Mouse (Mus musculus) erythroid progenitor cell, adult 5-6 weeks (primary cell): ENCODE data around the gene Rln1. TPM values are rescaled to one million over a fixed set of nuclear protein-coding genes. Genes with fewer than 3 reads are reported as not detected.

Experiments used
- ATAC-seq: replicated peaks from 2 replicates; pipeline ENCODE4 v1.8.0; 2016; ENCODE audit warnings: moderate number of reproducible peaks, mild to moderate bottlenecking, moderate TSS enrichment, inconsistent platforms; ENCODE audit not compliant: poor library complexity, low FRiP score, severe bottlenecking
- total RNA-seq, 2 experiments: library from RNA; stranded (forward) in 1 of 2; stranded (reverse) in 1 of 2; fragments of 150-400 nt in 1 of 2; fragments of 186-747, 209-891 nt in 1 of 2; gene quantifications; 2 replicates each; pipeline versions ENCODE4 v1.2.3 to v1.2.4; 2015 to 2017; ENCODE audit warnings: low replicate concordance in 2 of 2

The Rln1 gene
- total RNA-seq, 2 experiments from 2014 or later: not detected

- ATAC-seq: no peak
Observed at GRCm38 (mm10) chr19:29362173-29362930, 27.9 kb upstream of the Rln1 start.

GRCm38 (mm10) chr19:29361468-29362130, 27.1 kb upstream of the Rln1 start:
- peak; percentile 100 for ATAC-seq

- ATAC-seq: no peak
Observed at GRCm38 (mm10) chr19:29360251-29360650, 25.8 kb upstream of the Rln1 start.

- ATAC-seq: no peak
Observed at GRCm38 (mm10) chr19:29356281-29356680, 21.8 kb upstream of the Rln1 start.

GRCm38 (mm10) chr19:29354895-29355877, 20.7 kb upstream of the Rln1 start:
- peak; percentile 93 for ATAC-seq

- no peak for ATAC-seq
Observed at GRCm38 (mm10) chr19:29350991-29351390, 16.5 kb upstream of the Rln1 start.

GRCm38 (mm10) chr19:29345636-29346035, 11.2 kb upstream of the Rln1 start:
- no peak for ATAC-seq

- no peak for ATAC-seq
Observed at GRCm38 (mm10) chr19:29344868-29345267, 10.4 kb upstream of the Rln1 start.

GRCm38 (mm10) chr19:29342281-29342680, 7.8 kb upstream of the Rln1 start:
- ATAC-seq: no peak

- ATAC-seq: no peak
Observed at GRCm38 (mm10) chr19:29341029-29341428, 6.6 kb upstream of the Rln1 start.

GRCm38 (mm10) chr19:29336624-29337023, 2.2 kb upstream of the Rln1 start:
- ATAC-seq: no peak

GRCm38 (mm10) chr19:29326822-29327552, 7.5 kb downstream of the Rln1 start:
- ATAC-seq: no peak

GRCm38 (mm10) chr19:29326396-29326795, 8.1 kb downstream of the Rln1 start:
- ATAC-seq: no peak

GRCm38 (mm10) chr19:29325852-29326180, 8.7 kb downstream of the Rln1 start:
- ATAC-seq: no peak

- peak; percentile 89 for ATAC-seq
Observed at GRCm38 (mm10) chr19:29325053-29325851, 9.2 kb downstream of the Rln1 start, which contains the start of gene Insl6. Gene Insl6 (minus strand): TSS chr19:29325356.

- ATAC-seq: peak; percentile 64
Observed at GRCm38 (mm10) chr19:29323416-29324049, 10.9 kb downstream of the Rln1 start.

- ATAC-seq: no peak
Observed at GRCm38 (mm10) chr19:29312661-29313060, 21.8 kb downstream of the Rln1 start.

- no peak for ATAC-seq
Observed at GRCm38 (mm10) chr19:29311791-29312190, 22.7 kb downstream of the Rln1 start.
